Mouse (Mus musculus): ENCODE measurements around the gene Nsun2.

The Nsun2 gene

DNA sequence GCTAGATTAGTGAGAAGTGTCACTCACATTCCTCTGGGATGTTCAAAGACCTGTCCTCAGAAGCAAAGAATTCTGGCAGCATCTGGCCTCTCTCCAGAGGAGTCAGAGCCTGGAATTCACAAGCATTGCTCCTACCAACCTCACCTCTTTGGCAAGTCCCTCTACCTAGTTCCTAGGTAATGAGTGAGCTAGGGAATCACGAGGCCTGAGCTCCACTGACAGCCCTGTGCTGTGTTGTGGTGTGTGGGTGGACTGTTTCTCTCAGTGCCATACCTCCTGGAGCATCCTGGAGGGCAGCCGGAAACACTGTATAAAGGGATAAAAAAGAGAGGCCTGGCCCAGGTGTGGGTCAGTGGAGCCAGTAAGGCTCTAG is 9.4 kb upstream of the Nsun2 start:
- no peak for DNase-seq (ENCODE audit: low spot score in 2 of 2)

- DNase-seq (ENCODE audit: low spot score in 2 of 2): no peak
Observed at GRCm38 (mm10) chr13:69525867-69526266, 7.7 kb upstream of the Nsun2 start.

- no peak for DNase-seq (ENCODE audit: low spot score in 2 of 2)
Observed at GRCm38 (mm10) chr13:69528531-69528930, 5.0 kb upstream of the Nsun2 start.

- DNase-seq (ENCODE audit: low spot score in 2 of 2): no peak
Observed at GRCm38 (mm10) chr13:69530156-69530555, 3.4 kb upstream of the Nsun2 start.

- no peak for DNase-seq (ENCODE audit: low spot score in 2 of 2)
Observed at GRCm38 (mm10) chr13:69530951-69531350, 2.6 kb upstream of the Nsun2 start.

- no peak for DNase-seq (ENCODE audit: low spot score in 2 of 2)
Observed at GRCm38 (mm10) chr13:69531431-69531830, 2.1 kb upstream of the Nsun2 start.

GRCm38 (mm10) chr13:69532101-69532892 is 1.2 kb upstream of the Nsun2 start:
- DNase-seq (ENCODE audit: low spot score in 2 of 2): no peak

DNA sequence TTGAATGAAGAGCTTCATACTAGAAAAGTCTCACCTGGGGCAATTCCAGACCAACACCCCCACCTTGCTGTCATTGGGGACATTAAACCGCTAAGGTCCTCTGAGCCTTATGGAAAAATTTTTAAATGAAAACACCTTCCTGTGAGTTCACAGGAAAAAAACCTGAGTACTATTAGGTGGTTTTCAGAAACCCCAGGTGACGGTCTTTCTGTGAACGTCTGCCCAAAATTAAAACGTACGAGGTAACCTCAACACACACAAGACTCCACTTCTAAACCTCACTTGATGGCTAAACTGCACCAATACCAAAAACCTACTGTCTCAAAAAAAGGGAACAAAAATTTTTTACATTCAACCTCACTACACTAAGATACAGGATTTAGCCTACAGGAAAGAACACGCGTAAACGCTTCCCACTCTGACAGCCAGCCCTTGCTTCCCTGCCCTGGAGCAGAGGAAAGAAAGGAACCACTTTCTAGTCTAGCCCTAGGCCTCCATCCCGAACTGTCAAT is 597 bp upstream of the Nsun2 start:
- DNase-seq (ENCODE audit: low spot score in 2 of 2): no peak

DNA sequence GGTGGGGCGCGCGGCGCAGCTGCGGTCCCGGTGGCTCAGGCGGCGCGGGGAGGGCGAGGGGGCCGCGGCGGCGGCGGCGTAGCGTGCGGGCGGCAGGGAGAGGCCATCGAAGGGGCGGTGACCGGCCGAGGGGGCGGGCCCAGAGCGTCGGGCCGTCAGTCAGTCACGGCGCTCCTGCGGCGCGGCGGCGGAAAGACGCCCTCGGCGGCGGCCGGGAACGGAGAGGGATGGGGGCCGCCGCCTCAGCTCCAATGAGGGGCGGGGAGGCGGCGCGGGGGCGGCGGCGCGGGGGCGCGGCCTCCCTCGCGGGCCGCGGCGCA is 748 bp downstream of the Nsun2 start, which contains the start of gene Tent4a:
Gene Tent4a, minus strand, starts transcription at position 284 of the 320 bp plus-strand sequence.
- no peak for DNase-seq (ENCODE audit: low spot score in 2 of 2)

DNA sequence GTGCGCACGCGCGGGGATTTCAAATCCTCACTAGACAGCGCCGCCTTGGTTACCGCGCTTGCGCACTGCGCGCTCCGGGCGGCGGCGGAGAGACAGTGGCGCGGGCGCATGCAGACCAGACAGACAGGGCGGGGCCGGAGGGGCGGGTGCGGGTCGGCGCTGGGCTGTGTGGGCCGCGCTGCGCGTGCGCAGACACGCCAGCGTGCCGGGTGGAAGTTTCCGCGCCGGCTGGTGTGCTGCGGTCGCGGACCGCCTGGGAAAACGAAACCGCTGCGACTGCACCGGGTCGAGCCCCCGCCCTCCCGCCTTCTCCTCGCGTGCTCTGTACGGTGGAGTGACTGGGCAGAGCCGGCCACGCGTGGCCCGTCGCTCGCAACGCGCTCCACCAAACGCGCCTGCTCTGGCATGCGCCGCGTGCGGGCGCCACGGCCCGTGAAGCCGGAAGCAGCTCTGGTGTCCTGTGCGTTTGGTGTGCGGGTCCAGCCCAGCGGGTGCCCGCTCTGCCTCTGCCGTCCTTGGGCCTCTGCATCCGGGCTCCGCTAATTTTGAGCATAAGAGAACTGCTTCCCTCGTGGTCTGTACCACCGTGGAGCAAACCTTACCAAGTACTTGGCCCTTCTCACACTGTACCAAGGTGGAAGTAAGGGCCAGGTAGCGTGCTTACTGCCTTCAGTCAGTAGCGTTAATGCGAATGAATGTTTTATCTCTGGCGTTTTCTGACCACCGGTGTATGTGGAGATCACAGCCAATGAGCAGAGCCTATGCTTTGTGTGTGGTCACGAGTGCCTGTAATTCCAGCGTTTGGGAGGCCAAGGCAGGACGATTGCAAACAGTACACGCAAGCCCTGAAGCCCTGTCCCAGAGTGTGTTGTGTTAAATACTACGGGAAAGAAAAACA is 1.4 kb downstream of the Nsun2 start:
- peak; percentile 93 to 97 for DNase-seq (ENCODE audit: low spot score in 2 of 2)

DNA sequence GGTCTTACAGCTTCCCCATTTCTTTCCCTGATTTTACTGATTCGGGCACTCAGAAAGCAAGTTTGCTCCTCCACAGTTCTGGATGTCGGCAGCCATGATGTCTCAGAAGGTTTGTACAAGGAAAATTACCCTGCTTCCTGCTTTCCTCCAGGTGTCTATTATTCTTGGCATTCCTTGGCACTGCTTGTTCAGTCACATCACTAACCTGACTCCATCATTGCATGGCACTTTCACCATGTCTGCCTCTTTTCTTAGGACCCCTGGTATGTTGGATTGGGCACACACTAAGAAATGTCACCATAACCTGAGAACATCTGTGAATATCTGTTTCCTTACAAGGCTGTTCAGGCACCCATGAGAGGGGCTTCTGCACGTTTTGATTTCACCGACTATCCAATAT is 2.5 kb downstream of the Nsun2 start:
- DNase-seq (ENCODE audit: low spot score in 2 of 2): no peak

GRCm38 (mm10) chr13:69537366-69537765 is 3.8 kb downstream of the Nsun2 start:
- no peak for DNase-seq (ENCODE audit: low spot score in 2 of 2)

DNA sequence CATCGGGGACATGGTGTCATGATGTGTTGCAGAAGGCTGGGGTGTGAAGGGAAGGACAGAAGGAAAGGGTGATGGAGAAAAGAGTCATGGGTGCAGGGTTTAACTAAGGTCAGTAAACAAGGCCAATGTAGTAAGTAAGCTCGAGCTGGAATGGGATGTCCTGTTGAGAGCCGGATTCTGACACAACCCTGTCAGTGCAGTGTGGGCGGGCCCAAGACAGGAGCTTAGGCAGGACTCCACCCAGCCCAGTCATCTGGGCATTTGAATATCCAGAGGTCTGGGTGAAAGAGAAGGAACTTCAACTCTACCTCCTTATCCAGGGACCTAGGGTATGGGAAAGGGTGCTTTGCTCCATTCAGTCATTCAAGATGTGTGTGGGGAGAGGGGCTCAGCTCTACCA is 4.8 kb downstream of the Nsun2 start:
- DNase-seq (ENCODE audit: low spot score in 2 of 2): no peak

- DNase-seq (ENCODE audit: low spot score in 2 of 2): no peak
Observed at GRCm38 (mm10) chr13:69541209-69541608, 7.7 kb downstream of the Nsun2 start.

- peak in 1 of 2 experiments; percentile 78 for DNase-seq (ENCODE audit: low spot score in 2 of 2)
Observed at GRCm38 (mm10) chr13:69541776-69542175, 8.2 kb downstream of the Nsun2 start.

GRCm38 (mm10) chr13:69542571-69543352 is 9.2 kb downstream of the Nsun2 start:
- DNase-seq (ENCODE audit: low spot score in 2 of 2): no peak

- no peak for DNase-seq (ENCODE audit: low spot score in 2 of 2)
Observed at GRCm38 (mm10) chr13:69543595-69543994, 10.0 kb downstream of the Nsun2 start.

DNA sequence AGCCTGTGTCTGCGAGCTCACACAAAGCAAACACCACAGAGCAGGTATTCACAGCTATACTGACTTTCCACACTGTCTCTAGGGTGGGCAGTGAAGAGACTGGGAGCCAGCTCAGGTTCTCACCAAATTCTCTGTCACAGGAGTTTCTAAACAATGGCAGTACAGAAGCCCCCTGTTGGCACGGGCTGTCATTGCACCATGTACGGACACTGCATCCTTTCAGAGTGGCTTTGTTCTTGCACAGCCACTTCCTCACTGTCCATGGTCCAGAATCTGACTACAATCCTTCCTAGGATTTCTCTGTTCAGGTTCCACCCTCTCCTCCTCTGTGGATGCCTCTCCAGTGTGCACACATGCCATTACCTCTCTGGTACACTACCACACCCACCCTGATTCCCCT is 11.5 kb downstream of the Nsun2 start:
- no peak for DNase-seq (ENCODE audit: low spot score in 2 of 2)

DNA sequence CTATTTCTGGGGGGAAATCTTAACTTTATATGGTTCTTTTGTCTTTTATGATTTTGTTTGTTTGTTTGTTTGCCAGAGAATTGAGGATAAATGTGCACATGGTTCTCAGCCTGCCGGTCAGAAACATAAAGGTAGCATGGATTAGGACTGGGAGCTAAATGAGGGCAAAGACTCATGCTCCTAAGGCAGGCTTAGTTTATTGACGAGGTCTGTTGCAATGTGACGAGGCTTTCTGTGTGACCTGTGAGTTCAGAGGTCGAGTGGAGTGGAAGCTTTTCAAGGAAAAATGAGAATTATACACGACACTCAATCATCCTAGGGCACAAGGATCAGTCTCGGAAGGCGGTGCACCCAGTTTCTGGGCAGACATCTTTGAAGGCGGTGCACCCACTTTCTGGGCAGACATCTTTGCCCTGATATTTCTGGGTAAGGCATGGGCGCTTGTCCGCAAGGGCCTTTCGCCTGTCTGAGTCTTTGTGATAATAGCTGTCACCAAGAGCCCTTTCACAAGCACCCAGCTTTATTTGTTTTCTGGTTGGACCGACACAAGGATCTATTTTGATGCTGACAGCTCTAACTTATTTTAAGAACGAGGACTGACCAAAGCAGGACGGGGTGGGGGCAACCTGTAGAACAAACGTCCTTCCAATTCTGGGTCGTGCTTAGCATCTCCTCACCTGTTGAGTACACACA is 14.1 kb downstream of the Nsun2 start:
- DNase-seq (ENCODE audit: low spot score in 2 of 2): no peak

GRCm38 (mm10) chr13:69549980-69550379 is 16.4 kb downstream of the Nsun2 start:
- no peak for DNase-seq (ENCODE audit: low spot score in 2 of 2)

DNA sequence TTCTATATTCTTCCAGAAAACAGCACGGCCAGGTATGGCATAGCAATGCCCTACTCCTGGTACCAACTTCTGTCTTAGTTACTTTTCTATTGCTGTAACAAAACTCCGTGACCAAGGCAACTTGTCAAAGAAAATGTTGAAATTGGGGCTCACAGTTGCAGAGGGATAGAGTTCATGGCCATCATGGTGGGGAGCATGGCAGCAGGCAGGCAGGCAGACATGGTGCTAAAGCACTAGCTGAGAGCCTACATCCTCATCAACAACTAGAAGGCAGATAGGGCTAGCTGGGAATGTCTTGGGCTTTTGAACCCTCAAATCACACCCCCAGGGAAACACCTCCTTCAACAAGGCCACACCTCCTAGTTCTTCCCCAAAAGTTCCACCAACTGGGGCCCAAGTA is 17.3 kb downstream of the Nsun2 start:
- DNase-seq (ENCODE audit: low spot score in 2 of 2): no peak

Data from left cerebral cortex, adult 9 months (tissue).